Mouse (Mus musculus) layer of hippocampus, adult 9-11 months (tissue): Measurements from ENCODE around the gene Tssk4.
A peak's percentile ranks its signal among the peaks of the same experiment; 100 is the strongest.

Experiments used
- DNase-seq: peaks from one replicate; pipeline ENCODE4 v3.0.0; 2022

The Tssk4 gene

GRCm38 (mm10) chr14:55649884-55650283, at the start of gene Tssk4:
Gene Tssk4, plus strand, starts transcription at chr14:55650184.
- DNase-seq = no peak

- no peak for DNase-seq
These were observed 46.7 kb upstream of the Tssk4 start, which contains the start of gene Irf9 for GRCm38 (mm10) chr14:55603271-55603632. Gene Irf9, plus strand, starts transcription at chr14:55603571.

GRCm38 (mm10) chr14:55603633-55604576, 46.1 kb upstream of the Tssk4 start:
- peak; percentile 91 for DNase-seq

GRCm38 (mm10) chr14:55604823-55605222, 45.2 kb upstream of the Tssk4 start:
- DNase-seq = no peak

- no peak for DNase-seq
These were observed 44.1 kb upstream of the Tssk4 start for GRCm38 (mm10) chr14:55605743-55606459.

GRCm38 (mm10) chr14:55608339-55608738, 41.6 kb upstream of the Tssk4 start:
- DNase-seq = no peak

DNA sequence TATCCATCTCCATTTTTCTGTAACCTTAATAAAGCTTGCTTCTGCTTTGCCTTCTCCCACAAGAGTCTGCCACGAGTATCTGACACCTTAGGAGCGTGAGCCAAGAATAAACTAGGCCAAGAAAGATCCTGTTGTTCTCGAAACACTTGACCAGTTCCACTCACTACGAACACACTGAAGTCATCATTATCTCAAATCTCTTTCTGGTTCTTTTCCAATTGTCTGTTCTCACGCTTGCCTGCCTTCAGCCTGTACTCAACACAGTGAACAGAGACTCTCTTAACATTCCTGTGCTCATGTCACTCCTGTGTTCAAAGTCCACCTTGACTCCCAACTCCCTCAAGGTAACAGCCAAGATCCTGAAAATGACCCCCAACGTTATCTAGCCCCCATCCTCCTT, 36.6 kb upstream of the Tssk4 start:
- no peak for DNase-seq

- no peak for DNase-seq
These were observed 35.3 kb upstream of the Tssk4 start for GRCm38 (mm10) chr14:55614565-55615178.

GRCm38 (mm10) chr14:55615876-55616275, 34.1 kb upstream of the Tssk4 start:
- no peak for DNase-seq

DNA sequence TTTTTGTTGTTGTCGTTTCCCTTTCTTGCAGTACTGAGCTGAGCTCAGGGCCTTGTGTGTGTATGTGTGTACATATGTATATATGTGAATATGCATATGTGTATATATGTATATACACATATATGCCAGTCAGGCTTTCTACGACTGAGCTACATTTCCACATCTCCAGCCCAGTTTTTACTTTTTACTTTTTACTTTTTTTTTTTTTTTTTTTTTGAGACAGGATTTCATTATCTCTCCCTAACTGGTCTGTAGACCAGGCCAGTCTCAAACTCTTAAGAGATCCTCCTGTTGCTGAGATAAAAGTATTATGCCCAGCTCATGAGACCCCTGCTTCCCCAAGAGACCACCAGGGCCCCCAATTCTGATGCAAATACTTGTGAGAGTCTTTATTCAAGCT, 33.1 kb upstream of the Tssk4 start:
- no peak for DNase-seq

GRCm38 (mm10) chr14:55617822-55618221, 32.2 kb upstream of the Tssk4 start, which contains the start of gene Rec8:
Gene Rec8, plus strand, starts transcription at chr14:55618037.
- no peak for DNase-seq

- no peak for DNase-seq
These were observed 31.3 kb upstream of the Tssk4 start for GRCm38 (mm10) chr14:55618486-55619195.

DNA sequence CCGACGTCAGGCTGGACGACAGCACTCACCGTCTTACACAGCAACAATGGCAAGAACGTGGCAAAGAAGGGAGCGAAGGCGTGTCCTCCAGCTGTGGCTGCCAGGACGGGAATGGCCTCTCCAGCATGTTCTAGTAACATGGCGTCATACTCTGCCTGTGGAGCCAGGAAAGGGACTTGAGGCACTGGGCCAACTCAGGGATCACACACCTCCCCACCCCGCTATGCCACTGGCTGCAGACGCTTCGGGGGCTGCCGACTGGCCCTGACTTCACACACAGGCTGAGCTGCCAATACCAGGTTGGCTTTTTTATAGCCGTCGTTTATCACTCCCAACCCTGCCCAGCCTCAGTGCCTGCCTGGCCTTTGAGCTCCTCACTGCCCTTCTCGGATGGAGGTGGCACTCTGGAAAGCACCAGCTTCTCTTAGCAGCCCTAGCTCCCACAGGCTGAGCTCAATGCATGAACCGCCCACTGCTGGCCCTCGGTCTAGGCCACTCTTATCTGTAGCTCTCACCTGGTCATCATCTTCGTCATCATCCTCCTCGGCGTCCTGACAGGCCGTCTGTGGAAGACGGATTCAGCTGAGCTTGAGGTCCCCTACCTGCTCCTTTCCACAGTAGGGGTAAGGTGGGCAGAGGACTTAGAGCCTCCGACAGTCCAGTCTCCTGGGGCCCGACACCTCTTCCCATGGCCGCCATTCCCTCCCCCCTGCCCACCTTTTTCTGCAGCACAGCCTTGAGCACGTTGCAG, 21.7 kb upstream of the Tssk4 start:
- DNase-seq = no peak

- no peak for DNase-seq
These were observed 20.7 kb upstream of the Tssk4 start for GRCm38 (mm10) chr14:55629312-55629711.

GRCm38 (mm10) chr14:55634874-55635522, 15.0 kb upstream of the Tssk4 start:
- no peak for DNase-seq

- DNase-seq = peak; percentile 92
These were observed 14.4 kb upstream of the Tssk4 start, which contains the start of gene Ipo4 for GRCm38 (mm10) chr14:55635523-55636007. Gene Ipo4, minus strand, starts transcription at chr14:55635957.

GRCm38 (mm10) chr14:55637795-55638194, 12.2 kb upstream of the Tssk4 start, which contains the start of gene Gm49378:
Gene Gm49378, minus strand, starts transcription at chr14:55637895.
- no peak for DNase-seq

GRCm38 (mm10) chr14:55640816-55641215, 9.2 kb upstream of the Tssk4 start:
- DNase-seq = no peak

- DNase-seq = no peak
These were observed 8.7 kb upstream of the Tssk4 start for GRCm38 (mm10) chr14:55641291-55641690.

DNA sequence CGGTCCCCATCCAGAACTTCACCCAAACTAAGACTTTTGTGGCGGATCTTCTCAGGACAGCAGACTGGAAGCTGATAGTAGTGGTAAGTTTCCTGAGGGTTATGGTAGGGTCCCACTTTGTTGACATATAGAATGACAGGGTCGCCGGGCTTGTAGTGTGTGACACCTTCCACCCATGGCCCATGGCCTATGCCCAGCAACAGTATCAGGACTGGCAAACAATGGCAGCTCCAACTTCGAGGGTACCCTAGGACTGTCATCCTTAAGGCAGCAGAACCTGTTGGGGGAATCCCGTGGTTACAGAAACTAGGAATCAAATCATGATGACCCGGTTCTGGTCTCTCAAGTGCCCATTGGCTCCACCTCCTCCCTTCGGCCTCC, 7.3 kb upstream of the Tssk4 start:
- DNase-seq = no peak
